Mouse (Mus musculus) limb, embryonic 10.5 days (tissue): ENCODE measurements around the gene Nup43. TPM values are rescaled to one million over a fixed set of nuclear protein-coding genes. Genes with fewer than 3 reads are reported as not detected.

Experiments used
- DNase-seq: peaks from one replicate; pipeline ENCODE4 v3.0.0-alpha.2; 2017; ENCODE audit warnings: low spot score
- H3K27ac ChIP-seq: fragments of 300-500 bp; sonication (generic); 2 replicates; pipeline ENCODE4 v1.5.1; 2016; ENCODE audit warnings: mild to moderate bottlenecking
- H3K27me3 ChIP-seq: fragments of 300-500 bp; sonication (generic); 2 replicates; pipeline ENCODE4 v1.6.1; 2016; ENCODE audit warnings: low read depth, mild to moderate bottlenecking; ENCODE audit not compliant: poor library complexity, severe bottlenecking
- H3K36me3 ChIP-seq: fragments of 300-500 bp; sonication (generic); 2 replicates; pipeline ENCODE4 v1.6.1; 2016; ENCODE audit warnings: mild to moderate bottlenecking, moderate library complexity
- H3K4me1 ChIP-seq: fragments of 300-500 bp; sonication (generic); 2 replicates; pipeline ENCODE4 v1.6.1; 2016
- H3K4me3 ChIP-seq: fragments of 300-500 bp; sonication (generic); 2 replicates; pipeline ENCODE4 v1.5.1; 2016; ENCODE audit warnings: mild to moderate bottlenecking, moderate library complexity
- H3K9me3 ChIP-seq: fragments of 300-500 bp; sonication (generic); replicated peaks from 2 replicates; pipeline ENCODE4 v1.6.1; 2016; ENCODE audit warnings: mild to moderate bottlenecking
- WGBS: fragments of 180-500 bp; shearing (Covaris S2); methylation state at CpG from one replicate; pipeline ENCODE4 v1.1.7; 2016; 5-methylcytosine and 5-hydroxymethylcytosine counted together
- polyA plus RNA-seq: library from polyadenylated mRNA; unstranded; fragments of >200 nt; fragmentation: Nextera tagmentation; extraction: Ambion mirVana; gene quantifications from 2 replicates; pipeline ENCODE4 v1.2.1, GENCODE M21; 2016

Nup43 gene
- polyA plus RNA-seq, 1 experiment from 2014 or later, result 93.2 TPM

DNA sequence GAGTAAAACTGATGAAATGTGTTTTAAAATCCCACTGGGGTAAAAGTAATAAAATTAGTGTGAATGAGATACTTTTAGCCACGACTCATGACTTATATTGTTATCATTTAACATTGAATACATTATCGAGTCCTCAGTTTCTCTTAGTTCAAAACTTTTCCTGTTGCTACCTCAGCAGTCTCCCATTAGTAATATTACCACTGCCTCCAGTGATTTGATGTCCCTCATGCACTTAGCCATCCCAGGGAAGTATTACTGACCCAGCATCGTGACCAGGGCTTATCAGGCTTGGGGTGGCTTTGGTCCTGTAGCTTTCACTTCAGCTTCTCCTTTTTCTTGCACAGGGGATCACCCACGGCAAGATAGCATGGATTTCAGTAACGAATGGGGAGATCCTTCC, 42.8 kb downstream of the Nup43 start:
- Histone ChIP-seq H3K36me3 (peaks cover 96% of the 10 kb centered on the region), H3K27me3 (no peaks in the 10 kb centered on the region), H3K4me3 (no peak overlapping the region), H3K4me1 (no peaks in the 10 kb centered on the region), H3K9me3 (no peaks in the 10 kb centered on the region), H3K27ac (no peak overlapping the region)
- 88% methylated on average over 5 of the region's 5 CpGs for WGBS
- DNase-seq, result no peak

- DNase-seq, result no peak
- no peak overlapping the region for H3K4me3 ChIP-seq
- peaks cover 86% of the 10 kb centered on the region for H3K36me3 ChIP-seq
- H3K27ac ChIP-seq, result no peak overlapping the region
- no peaks in the 10 kb centered on the region for H3K4me1 ChIP-seq
- H3K27me3 ChIP-seq, result no peaks in the 10 kb centered on the region
- WGBS, result 96% methylated on average over 13 of the region's 13 CpGs
- no peaks in the 10 kb centered on the region for H3K9me3 ChIP-seq
Measured at GRCm38 (mm10) chr10:7712506-7712905, 45.2 kb downstream of the Nup43 start.

- Histone ChIP-seq H3K4me1 (no peaks in the 10 kb centered on the region), H3K4me3 (no peak overlapping the region), H3K9me3 (no peaks in the 10 kb centered on the region), H3K27ac (no peak overlapping the region), H3K27me3 (no peaks in the 10 kb centered on the region), H3K36me3 (peaks cover 61% of the 10 kb centered on the region)
- DNase-seq, result no peak
- WGBS, result 77% methylated on average over 7 of the region's 7 CpGs
Measured at GRCm38 (mm10) chr10:7715056-7715455, 47.8 kb downstream of the Nup43 start.

GRCm38 (mm10) chr10:7725751-7726500, 58.6 kb downstream of the Nup43 start, which contains the start of gene Katna1:
Gene Katna1, plus strand, starts transcription at chr10:7726000.
- H3K9me3 ChIP-seq, result no peaks in the 10 kb centered on the region
- H3K4me1 ChIP-seq, result peaks cover 13% of the 10 kb centered on the region
- WGBS, result under 1% methylated on average over 49 of the region's 49 CpGs
- no peaks in the 10 kb centered on the region for H3K27me3 ChIP-seq
- H3K4me3 ChIP-seq, result peak within 1 kb of the TSS; percentile 93
- peak; percentile 97 for DNase-seq
- H3K36me3 ChIP-seq, result no peaks in the 10 kb centered on the region
- peak within 1 kb of the TSS; percentile 91 for H3K27ac ChIP-seq

DNA sequence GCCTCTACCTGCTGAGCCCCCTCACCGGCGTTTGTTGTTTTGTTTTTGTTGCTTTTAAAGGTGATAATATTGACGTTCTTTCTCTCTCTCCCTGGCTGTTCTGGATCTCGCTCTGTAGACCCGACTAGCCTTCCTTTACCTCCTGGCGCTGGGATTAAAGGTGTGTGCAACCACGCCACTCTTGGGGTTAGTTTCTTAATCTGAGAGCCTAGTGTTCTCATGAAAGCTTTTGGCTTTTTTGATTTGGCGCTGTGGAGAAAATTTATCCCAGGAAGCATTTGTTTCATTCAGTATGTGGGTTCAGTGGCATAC, 59.2 kb downstream of the Nup43 start:
- Histone ChIP-seq H3K4me1 (peaks cover 13% of the 10 kb centered on the region), H3K27ac (peak overlapping the region; percentile 91), H3K27me3 (no peaks in the 10 kb centered on the region), H3K9me3 (no peaks in the 10 kb centered on the region), H3K36me3 (no peaks in the 10 kb centered on the region), H3K4me3 (peak overlapping the region; percentile 93)
- 0% methylated on average over 8 of the region's 8 CpGs for WGBS
- DNase-seq, result no peak

GRCm38 (mm10) chr10:7727011-7727410, 59.7 kb downstream of the Nup43 start:
- H3K27ac ChIP-seq, result 0 out of 2 replicates have a peak overlapping the region, but pooled peaks have one; percentile 91
- no peaks in the 10 kb centered on the region for H3K9me3 ChIP-seq
- 23% methylated on average over 3 of the region's 3 CpGs for WGBS
- H3K4me1 ChIP-seq, result peaks cover 13% of the 10 kb centered on the region
- no peak for DNase-seq
- no peaks in the 10 kb centered on the region for H3K27me3 ChIP-seq
- H3K4me3 ChIP-seq, result peak overlapping the region; percentile 93
- no peaks in the 10 kb centered on the region for H3K36me3 ChIP-seq

Other genes starting within 250 kb of the Nup43 start
- 0.73 and 0.83 TPM in 2 replicates for gene Ulbp1, start 193.9 kb upstream of the Nup43 start, polyA plus RNA-seq
- 1.4 and 1.6 TPM in 2 replicates for gene Lrp11, start 77.7 kb upstream of the Nup43 start, polyA plus RNA-seq
- gene Pcmt1, start 13.6 kb downstream of the Nup43 start, polyA plus RNA-seq, result 111 and 115 TPM in 2 replicates
- gene Lats1, start 13.7 kb downstream of the Nup43 start, polyA plus RNA-seq, result 5.5 and 7.3 TPM in 2 replicates
- 70.2 and 71.5 TPM in 2 replicates for gene Katna1, start 58.5 kb downstream of the Nup43 start, polyA plus RNA-seq
- 47.3 and 49.3 TPM in 2 replicates for gene Ginm1, start 125.3 kb downstream of the Nup43 start, polyA plus RNA-seq
- 36.5 and 44.6 TPM in 2 replicates for gene Ppil4, start 125.4 kb downstream of the Nup43 start, polyA plus RNA-seq
- not detected in 2 replicates for gene Zc3h12d, start 165.0 kb downstream of the Nup43 start, polyA plus RNA-seq